8 mouse cellular contexts compared by ENCODE assay signal in the genomic region with DNA sequence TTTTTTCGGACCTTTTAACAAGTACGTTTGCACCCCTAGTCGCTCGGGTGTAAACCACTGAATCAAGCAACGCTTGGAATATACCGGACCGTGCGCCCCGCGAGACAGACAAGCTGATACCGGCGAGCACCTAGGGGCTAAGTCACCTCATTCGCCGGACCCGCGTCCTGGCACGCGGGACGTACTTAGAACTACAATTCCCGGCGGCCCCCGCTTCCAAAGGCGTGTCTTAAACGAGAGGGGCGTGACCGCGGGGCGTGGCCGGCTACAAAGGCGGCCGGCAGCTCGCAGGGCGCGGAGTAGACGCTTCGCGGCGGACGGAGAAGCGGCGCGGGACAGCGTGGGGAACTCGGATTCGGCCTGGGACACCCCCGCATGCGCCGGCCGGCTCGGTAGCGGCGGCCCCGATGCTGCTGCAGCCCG. TPM values are rescaled to one million over a fixed set of nuclear protein-coding genes. Genes with fewer than 3 reads are reported as not detected.
DNase-seq lines count a peak whose midpoint lies in the region; ATAC-seq lines count a peak whose summit lies in the region.

No protein-coding gene starts in this region.

- H3K9me3 ChIP-seq in intestine, embryonic 14.5 days (ENCODE audit: control insufficient read depth, low read length), result no peaks in the 10 kb centered on the region

- H3K4me2 ChIP-seq in intestine, embryonic 14.5 days (ENCODE audit: low read length), result peak overlapping the region; percentile 75

- intact Hi-C loops in left cerebral cortex, postnatal 14 days (cut with DNase I), result no loop called here

- H3K4me1 ChIP-seq in intestine, embryonic 14.5 days (replicated peaks; ENCODE audit: control insufficient read depth, insufficient read depth, low read length), result peaks cover 30% of the 10 kb centered on the region

- peak; percentile 69 for ATAC-seq in intestine, embryonic 14.5 days (replicated peaks; ENCODE audit: low FRiP score, low TSS enrichment, low read depth)
- peak; percentile 48 for ATAC-seq in megakaryocyte-erythroid progenitor cell, adult 5-6 weeks (replicated peaks; ENCODE audit: low FRiP score, low TSS enrichment, poor library complexity, severe bottlenecking)

- peak; percentile 93 for DNase-seq in adrenal gland, adult 2 months
- DNase-seq in embryo, embryonic 11 days, result peak; percentile 97
- peak; percentile 90 for DNase-seq in gastrocnemius, postnatal 25 days
- peak; percentile 96 for DNase-seq in intestine, embryonic 14.5 days (ENCODE audit: low spot score)
- peak; percentile 92 to 94 for DNase-seq in left cerebral cortex, postnatal 14 days (ENCODE audit: low spot score in 2 of 2)
- peak; percentile 96 for DNase-seq in right cerebral cortex, postnatal 14 days
- DNase-seq in urinary bladder, postnatal 25 days (ENCODE audit: low spot score), result peak; percentile 95

- peak overlapping the region; percentile 75 for H3K27ac ChIP-seq in intestine, embryonic 14.5 days (ENCODE audit: low read depth)

- under 1% methylated on average over 54 of the region's 54 CpGs for WGBS in intestine, embryonic 14.5 days

- peak overlapping the region; percentile 65 for H3K9ac ChIP-seq in intestine, embryonic 14.5 days (ENCODE audit: low read length)

- H3K4me3 ChIP-seq in intestine, embryonic 14.5 days (ENCODE audit: low read depth, low read length), result peak overlapping the region; percentile 83

- peaks cover 8% of the 10 kb centered on the region for H3K27me3 ChIP-seq in intestine, embryonic 14.5 days (replicated peaks; ENCODE audit: control insufficient read depth, insufficient read depth, low read length)

- no peaks in the 10 kb centered on the region for H3K36me3 ChIP-seq in intestine, embryonic 14.5 days (ENCODE audit: control insufficient read depth, insufficient read depth, low read length)

RNA-seq across cellular contexts. Expression of gene Rbm38, which starts 1.3 kb away (rescaled TPM):
- 10 to 100 TPM; 18.4 to 27.2 TPM for total RNA-seq in adrenal gland, adult 2 months (2021)
- 160 and 174 TPM in 2 replicates for polyA plus RNA-seq in adrenal gland, adult 2 months (2012; rRNA removed)
- total RNA-seq in gastrocnemius, postnatal 25 days (2021), result 100 to 1,000 TPM; 205 to 217 TPM
- 49.4 and 53.0 TPM in 2 replicates for polyA plus RNA-seq in intestine, embryonic 14.5 days (2014; fragmentation: Nextera tagmentation; extraction: Ambion mirVana)
- 1 to 10 TPM; 3.1 to 3.7 TPM for total RNA-seq in left cerebral cortex, postnatal 14 days (2021)
- total RNA-seq in megakaryocyte-erythroid progenitor cell, adult 5-6 weeks (2014; fragmentation: Nextera tagmentation), result 191 and 218 TPM in 2 replicates
- total RNA-seq in megakaryocyte-erythroid progenitor cell, adult 5-6 weeks (2017), result 38.9 and 116 TPM in 2 replicates

RNA-seq across cellular contexts. Expression of gene Rae1, which starts 21.7 kb away (rescaled TPM):
- 10 to 100 TPM; 61.7 to 68.7 TPM for total RNA-seq in adrenal gland, adult 2 months (2021)
- polyA plus RNA-seq in adrenal gland, adult 2 months (2012; rRNA removed), result 93.9 and 123 TPM in 2 replicates
- total RNA-seq in gastrocnemius, postnatal 25 days (2021), result 10 to 100 TPM; 11.8 to 12.7 TPM
- polyA plus RNA-seq in intestine, embryonic 14.5 days (2014; fragmentation: Nextera tagmentation; extraction: Ambion mirVana), result 143 and 150 TPM in 2 replicates
- total RNA-seq in left cerebral cortex, postnatal 14 days (2021), result 10 to 100 TPM; 62.3 to 63.1 TPM
- total RNA-seq in megakaryocyte-erythroid progenitor cell, adult 5-6 weeks (2014; fragmentation: Nextera tagmentation), result 142 and 149 TPM in 2 replicates
- 79.4 and 102 TPM in 2 replicates for total RNA-seq in megakaryocyte-erythroid progenitor cell, adult 5-6 weeks (2017)

RNA-seq across cellular contexts. Expression of gene Spo11, which starts 44.1 kb away (rescaled TPM):
- not detected for total RNA-seq in adrenal gland, adult 2 months (2021)
- not detected in 2 replicates for polyA plus RNA-seq in adrenal gland, adult 2 months (2012; rRNA removed)
- total RNA-seq in gastrocnemius, postnatal 25 days (2021), result not detected
- 0.04 TPM in 1 of 2 replicates, not detected in the other for polyA plus RNA-seq in intestine, embryonic 14.5 days (2014; fragmentation: Nextera tagmentation; extraction: Ambion mirVana)
- total RNA-seq in left cerebral cortex, postnatal 14 days (2021), result under 1 TPM; 0.23 to 0.44 TPM
- total RNA-seq in megakaryocyte-erythroid progenitor cell, adult 5-6 weeks (2014; fragmentation: Nextera tagmentation), result 2.1 and 2.6 TPM in 2 replicates
- 0.53 TPM in 1 of 2 replicates, not detected in the other for total RNA-seq in megakaryocyte-erythroid progenitor cell, adult 5-6 weeks (2017)

Comparison
In these comparisons a context has a peak if more than half of its experiments do, and no peak if none do; other contexts are left out.
1. Peak in every context shown above with its lines: DNase-seq, ATAC-seq, H3K4me3 ChIP-seq and H3K27ac ChIP-seq.
2. RNA of gene Rbm38, which starts 1.3 kb away (total RNA-seq): 38.9 to 218 TPM in megakaryocyte-erythroid progenitor cell, adult 5-6 weeks, 205 to 217 TPM in gastrocnemius, postnatal 25 days and 18.4 to 27.2 TPM in adrenal gland, adult 2 months; 3.1 to 3.7 TPM in left cerebral cortex, postnatal 14 days; every median in the first group is over 4 times any median in the second.
3. RNA of gene Rae1, which starts 21.7 kb away (total RNA-seq): 79.4 to 149 TPM in megakaryocyte-erythroid progenitor cell, adult 5-6 weeks, 61.7 to 68.7 TPM in adrenal gland, adult 2 months and 62.3 to 63.1 TPM in left cerebral cortex, postnatal 14 days; 11.8 to 12.7 TPM in gastrocnemius, postnatal 25 days; every median in the first group is over 4 times any median in the second.